Mouse (Mus musculus) heart, postnatal 14 days (tissue): ENCODE measurements around the gene Nat9. TPM values are rescaled to one million over a fixed set of nuclear protein-coding genes. Genes with fewer than 3 reads are reported as not detected.

ENCODE experiments used
- DNase-seq, 2 experiments: peaks; one replicate each; pipeline ENCODE4 v3.0.0; 2021 to 2022
- intact Hi-C: fragments of 180-260 bp; cut with DNase I; formaldehyde crosslinking; loops from one replicate; pipeline ENCODE4 v1.15.1; 2025
- long read RNA-seq, 2 experiments: library from polyadenylated mRNA; stranded (forward); transcript quantifications; one replicate each; pipeline ENCODE4 v2.0.0; 2021
- total RNA-seq, 2 experiments: library from RNA; stranded (reverse); gene quantifications; 2 replicates each; pipeline ENCODE4 v1.2.3; 2021

The Nat9 gene
- 10 to 100 TPM; 17.0 to 17.1 TPM for total RNA-seq
- long read RNA-seq, experiment 1, transcript Nat9-201 (7 exons, 1,143 nt), result minor isoform, 8 of 23 reads
- long read RNA-seq, experiment 1, transcript Nat9-203 (7 exons, 1,204 nt), result major isoform, 14 of 23 reads
- long read RNA-seq, experiment 1, partial matches to known transcripts, result 1 of 23 reads
- long read RNA-seq, experiment 1, other reads (novel, unspliced or antisense), result 0 of 23 reads
- long read RNA-seq, experiment 2, transcript Nat9-203 (7 exons, 1,204 nt), result major isoform, 14 of 20 reads
- long read RNA-seq, experiment 2, partial matches to known transcripts, result 4 of 20 reads
- long read RNA-seq, experiment 2, other reads (novel, unspliced or antisense), result 2 of 20 reads

GRCm38 (mm10) chr11:115187693-115188092 is at the start of gene Nat9:
Gene Nat9, minus strand, starts transcription at chr11:115187859.
- no peak for DNase-seq
- intact Hi-C loops, result no loop called here

GRCm38 (mm10) chr11:115236570-115236969 is 48.9 kb upstream of the Nat9 start:
- no peak for DNase-seq
- intact Hi-C loops, result no loop called here

- intact Hi-C loops, result loop anchor here (5.0 kb wide), 1 partner anchor 38 kb away; no protein-coding TSS in a partner anchor
- DNase-seq, result peak in 1 of 2 experiments; percentile 37
Measured at GRCm38 (mm10) chr11:115234320-115235044, 46.8 kb upstream of the Nat9 start.

- intact Hi-C loops, result loop anchor here (2.0 to 5.0 kb wide), 2 partner anchors 31 to 39 kb away; no protein-coding TSS in a partner anchor
- DNase-seq, result no peak
Measured at GRCm38 (mm10) chr11:115233526-115234290, 46.0 kb upstream of the Nat9 start.

- intact Hi-C loops, result loop anchor here (2.0 to 5.0 kb wide), 2 partner anchors 30 to 39 kb away; no protein-coding TSS in a partner anchor
- DNase-seq, result no peak
Measured at GRCm38 (mm10) chr11:115232889-115233288, 45.2 kb upstream of the Nat9 start.

GRCm38 (mm10) chr11:115231924-115232323 is 44.3 kb upstream of the Nat9 start:
- no peak for DNase-seq
- intact Hi-C loops, result loop anchor here (2.0 to 5.0 kb wide), 2 partner anchors 29 to 40 kb away; no protein-coding TSS in a partner anchor

- no peak for DNase-seq
- intact Hi-C loops, result loop anchor here (5.0 kb wide), 1 partner anchor 41 kb away; no protein-coding TSS in a partner anchor
Measured at GRCm38 (mm10) chr11:115231168-115231915, 43.7 kb upstream of the Nat9 start.

- intact Hi-C loops, result loop anchor here (10.0 kb wide), 1 partner anchor 374 kb away; the partner anchor contains the start of gene Gprc5c
- peak; percentile 37 to 53 for DNase-seq
Measured at GRCm38 (mm10) chr11:115229021-115229930, 41.6 kb upstream of the Nat9 start.

- no peak for DNase-seq
- intact Hi-C loops, result loop anchor here (10.0 kb wide), 1 partner anchor 374 kb away; the partner anchor contains the start of gene Gprc5c
Measured at GRCm38 (mm10) chr11:115228430-115228829, 40.8 kb upstream of the Nat9 start.

- intact Hi-C loops, result loop anchor here (10.0 kb wide), 1 partner anchor 373 kb away; the partner anchor contains the start of gene Gprc5c
- no peak for DNase-seq
Measured at GRCm38 (mm10) chr11:115227640-115228039, 40.0 kb upstream of the Nat9 start.

- intact Hi-C loops, result loop anchor here (10.0 kb wide), 1 partner anchor 372 kb away; the partner anchor contains the start of gene Gprc5c
- DNase-seq, result peak in 1 of 2 experiments; percentile 28
Measured at GRCm38 (mm10) chr11:115226811-115227491, 39.3 kb upstream of the Nat9 start.

GRCm38 (mm10) chr11:115225301-115225700 is 37.6 kb upstream of the Nat9 start:
- intact Hi-C loops, result loop anchor here (10.0 kb wide), 1 partner anchor 370 kb away; the partner anchor contains the start of gene Gprc5c
- DNase-seq, result no peak

GRCm38 (mm10) chr11:115224889-115225288 is 37.2 kb upstream of the Nat9 start:
- intact Hi-C loops, result loop anchor here (10.0 kb wide), 1 partner anchor 370 kb away; the partner anchor contains the start of gene Gprc5c
- DNase-seq, result peak; percentile 55 to 76

- intact Hi-C loops, result loop anchor here (10.0 kb wide), 1 partner anchor 369 kb away; the partner anchor contains the start of gene Gprc5c
- no peak for DNase-seq
Measured at GRCm38 (mm10) chr11:115223877-115224276, 36.2 kb upstream of the Nat9 start.

- no peak for DNase-seq
- intact Hi-C loops, result loop anchor here (10.0 kb wide), 1 partner anchor 369 kb away; the partner anchor contains the start of gene Gprc5c
Measured at GRCm38 (mm10) chr11:115223451-115223850, 35.8 kb upstream of the Nat9 start.

- intact Hi-C loops, result loop anchor here (10.0 kb wide), 1 partner anchor 368 kb away; the partner anchor contains the start of gene Gprc5c
- DNase-seq, result no peak
Measured at GRCm38 (mm10) chr11:115222570-115222969, 34.9 kb upstream of the Nat9 start.

- DNase-seq, result peak in 1 of 2 experiments; percentile 33
- intact Hi-C loops, result loop anchor here (10.0 kb wide), 1 partner anchor 367 kb away; the partner anchor contains the start of gene Gprc5c
Measured at GRCm38 (mm10) chr11:115222077-115222476, 34.4 kb upstream of the Nat9 start.
